Mouse (Mus musculus) midbrain, embryonic 13.5 days (tissue): ENCODE measurements around the gene Gstm1. TPM values are rescaled to one million over a fixed set of nuclear protein-coding genes. Genes with fewer than 3 reads are reported as not detected.
"Not testable (repeated sequence)": the region's sequence is repeated elsewhere in the genome, so short reads cannot be mapped to it uniquely, and the experiment has no call there.

Experiments used
- ATAC-seq: fragments of 200-750 bp; cut with Nextera tagmentation; 2 replicates; pipeline ENCODE4 v1.8.0; 2017; ENCODE audit warnings: mild to moderate bottlenecking, moderate TSS enrichment, moderate library complexity
- H3K27ac ChIP-seq: fragments of 300-500 bp; sonication (generic); 2 replicates; pipeline ENCODE4 v1.5.1; 2015; ENCODE audit warnings: inconsistent platforms, mild to moderate bottlenecking, moderate library complexity
- H3K27me3 ChIP-seq: fragments of 300-500 bp; sonication (generic); 2 replicates; pipeline ENCODE4 v1.6.1; 2015; ENCODE audit warnings: mild to moderate bottlenecking, inconsistent platforms
- H3K36me3 ChIP-seq: fragments of 300-500 bp; sonication (generic); 2 replicates; pipeline ENCODE4 v1.6.1; 2015; ENCODE audit warnings: mild to moderate bottlenecking, inconsistent platforms
- H3K4me1 ChIP-seq: fragments of 300-500 bp; sonication (generic); replicated peaks from 2 replicates; pipeline ENCODE4 v1.6.1; 2015; ENCODE audit warnings: inconsistent platforms
- H3K4me2 ChIP-seq: fragments of 300-500 bp; sonication (generic); replicated peaks from 2 replicates; pipeline ENCODE4 v1.6.1; 2015; ENCODE audit warnings: moderate library complexity, mild to moderate bottlenecking, inconsistent platforms
- H3K4me3 ChIP-seq: fragments of 300-500 bp; sonication (generic); replicated peaks from 2 replicates; pipeline ENCODE4 v1.5.1; 2015; ENCODE audit warnings: mild to moderate bottlenecking, inconsistent platforms
- H3K9ac ChIP-seq: fragments of 300-500 bp; sonication (generic); replicated peaks from 2 replicates; pipeline ENCODE4 v1.6.1; 2015; ENCODE audit warnings: mild to moderate bottlenecking, inconsistent platforms
- H3K9me3 ChIP-seq: fragments of 300-500 bp; sonication (generic); 2 replicates; pipeline ENCODE4 v1.6.1; 2016; ENCODE audit warnings: mild to moderate bottlenecking, inconsistent platforms
- WGBS: fragments of 180-500 bp; shearing (Covaris S2); methylation state at CpG from one replicate; pipeline ENCODE4 v1.1.7; 2015; 5-methylcytosine and 5-hydroxymethylcytosine counted together
- polyA plus RNA-seq: library from polyadenylated mRNA; unstranded; fragments of >200 nt; fragmentation: Nextera tagmentation; extraction: Ambion mirVana; gene quantifications from 2 replicates; pipeline ENCODE4 v1.2.1, GENCODE M21; 2015

Gene Gstm1
- polyA plus RNA-seq, 1 experiment from 2014 or later: 28.7 TPM

DNA sequence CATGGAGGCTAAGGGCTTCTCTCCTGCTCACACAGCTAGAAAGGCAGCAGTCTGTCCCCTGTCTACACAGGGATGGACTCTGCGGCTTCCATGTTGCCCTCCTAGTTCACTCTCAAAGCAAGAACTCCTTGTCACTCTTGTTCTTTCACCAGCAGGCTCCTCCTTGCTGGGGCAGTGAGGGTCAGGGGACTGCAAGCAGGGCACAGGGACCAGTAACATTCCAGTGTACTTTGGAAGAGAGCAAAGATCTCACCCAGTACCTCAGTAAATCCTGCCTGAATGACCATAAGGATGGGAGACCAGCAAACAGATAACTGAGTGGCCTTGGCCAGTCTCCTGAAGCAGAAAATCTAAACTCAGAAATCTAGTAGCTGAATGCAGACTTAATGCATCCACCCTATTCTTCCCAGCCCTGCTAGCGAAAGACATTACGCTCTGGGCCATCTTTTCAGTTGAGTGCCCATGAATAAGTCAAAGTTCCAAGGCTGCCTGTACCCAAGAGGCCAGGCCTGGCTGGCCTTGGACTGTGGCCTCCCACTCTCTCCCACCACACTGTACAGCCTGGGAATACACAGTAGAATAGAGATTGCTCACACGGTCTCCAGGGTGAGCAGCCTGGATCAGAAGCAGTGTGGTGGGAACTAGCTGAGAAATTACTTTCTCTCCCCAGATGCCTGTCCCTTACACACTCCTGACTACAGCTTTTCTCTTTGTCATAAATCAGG lies 11.0 kb upstream of the Gstm1 start:
- Histone ChIP-seq H3K4me2 (no peak overlapping the region), H3K27me3 (no peaks in the 10 kb centered on the region), H3K4me3 (no peak overlapping the region), H3K36me3 (no peaks in the 10 kb centered on the region), H3K9me3 (no peaks in the 10 kb centered on the region), H3K9ac (no peak overlapping the region), H3K27ac (no peak overlapping the region), H3K4me1 (no peaks in the 10 kb centered on the region)
- WGBS: 61% methylated on average over 4 of the region's 4 CpGs
- ATAC-seq: no peak

DNA sequence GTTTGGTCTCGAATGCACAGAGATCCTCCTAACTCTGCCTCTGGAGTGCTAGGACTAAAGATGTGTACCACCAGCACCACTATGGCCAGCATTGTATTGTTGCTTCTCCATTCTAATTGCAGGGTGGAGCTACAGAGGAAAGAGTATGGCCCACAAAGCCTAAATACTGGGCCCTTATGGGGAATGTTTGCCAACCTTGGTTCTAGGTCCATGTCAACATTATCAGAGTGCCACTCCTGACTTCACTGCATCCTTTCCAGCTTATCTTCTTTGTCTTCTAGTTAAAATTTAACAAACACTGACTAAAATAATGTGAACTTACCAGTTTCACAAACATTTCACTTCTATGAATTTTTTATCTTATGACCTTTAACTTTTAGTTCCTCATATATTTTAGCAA lies 8.8 kb upstream of the Gstm1 start:
- no peak for ATAC-seq
- no peak overlapping the region for H3K27ac ChIP-seq
- H3K36me3 ChIP-seq: no peaks in the 10 kb centered on the region
- H3K4me1 ChIP-seq: no peaks in the 10 kb centered on the region
- no peaks in the 10 kb centered on the region for H3K9me3 ChIP-seq
- no peak overlapping the region for H3K9ac ChIP-seq
- no peak overlapping the region for H3K4me2 ChIP-seq
- no peak overlapping the region for H3K4me3 ChIP-seq
- 81% methylated on average over 1 of the region's 1 CpGs for WGBS
- H3K27me3 ChIP-seq: no peaks in the 10 kb centered on the region

DNA sequence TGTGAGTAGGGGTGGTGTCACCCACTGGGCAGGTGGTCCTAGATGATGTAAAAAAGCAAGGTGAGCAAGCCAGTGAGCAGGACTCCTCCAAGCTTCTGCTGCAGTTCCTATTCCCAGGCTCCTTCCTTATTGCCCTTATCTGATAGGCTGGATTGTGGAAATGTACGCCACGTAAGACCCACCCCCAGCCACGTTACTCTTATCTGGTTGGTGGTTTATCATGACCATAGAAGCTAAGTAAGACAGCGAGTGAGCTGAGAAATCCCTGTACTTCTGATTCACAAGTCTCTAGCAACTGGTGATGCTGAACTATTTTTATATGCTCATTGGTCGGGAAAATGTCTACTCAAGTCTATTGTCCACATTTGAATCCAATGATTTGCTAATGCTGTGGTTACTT lies 8.3 kb upstream of the Gstm1 start:
- H3K36me3 ChIP-seq: no peaks in the 10 kb centered on the region
- no peak overlapping the region for H3K4me2 ChIP-seq
- 82% methylated on average over 5 of the region's 5 CpGs for WGBS
- no peaks in the 10 kb centered on the region for H3K4me1 ChIP-seq
- H3K9ac ChIP-seq: no peak overlapping the region
- no peaks in the 10 kb centered on the region for H3K27me3 ChIP-seq
- H3K27ac ChIP-seq: no peak overlapping the region
- no peak overlapping the region for H3K4me3 ChIP-seq
- no peaks in the 10 kb centered on the region for H3K9me3 ChIP-seq
- no peak for ATAC-seq

DNA sequence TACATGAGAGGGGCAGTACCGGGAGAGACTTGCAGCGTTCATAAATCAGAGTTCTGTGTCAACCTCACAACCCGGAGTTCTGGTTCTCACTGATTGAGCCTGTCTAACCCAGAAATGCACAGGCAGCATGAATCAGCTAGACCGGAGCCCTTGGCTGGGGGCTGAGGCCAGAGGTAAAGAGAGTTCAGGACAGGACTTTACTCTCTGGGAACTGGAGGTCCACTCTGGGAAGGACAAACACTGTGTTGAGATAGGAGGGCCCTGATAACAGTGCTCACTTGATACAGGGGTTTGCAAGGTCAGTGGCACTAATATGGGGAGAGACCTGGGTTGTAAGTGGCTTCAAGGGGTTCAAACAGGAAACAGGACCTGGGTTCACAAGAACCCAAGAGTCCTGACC lies 7.5 kb upstream of the Gstm1 start:
- 84% methylated on average over 4 of the region's 4 CpGs for WGBS
- H3K4me3 ChIP-seq: no peak overlapping the region
- no peaks in the 10 kb centered on the region for H3K27me3 ChIP-seq
- no peaks in the 10 kb centered on the region for H3K9me3 ChIP-seq
- no peak overlapping the region for H3K27ac ChIP-seq
- H3K36me3 ChIP-seq: no peaks in the 10 kb centered on the region
- no peak overlapping the region for H3K9ac ChIP-seq
- ATAC-seq: no peak
- H3K4me1 ChIP-seq: no peaks in the 10 kb centered on the region
- H3K4me2 ChIP-seq: no peak overlapping the region

DNA sequence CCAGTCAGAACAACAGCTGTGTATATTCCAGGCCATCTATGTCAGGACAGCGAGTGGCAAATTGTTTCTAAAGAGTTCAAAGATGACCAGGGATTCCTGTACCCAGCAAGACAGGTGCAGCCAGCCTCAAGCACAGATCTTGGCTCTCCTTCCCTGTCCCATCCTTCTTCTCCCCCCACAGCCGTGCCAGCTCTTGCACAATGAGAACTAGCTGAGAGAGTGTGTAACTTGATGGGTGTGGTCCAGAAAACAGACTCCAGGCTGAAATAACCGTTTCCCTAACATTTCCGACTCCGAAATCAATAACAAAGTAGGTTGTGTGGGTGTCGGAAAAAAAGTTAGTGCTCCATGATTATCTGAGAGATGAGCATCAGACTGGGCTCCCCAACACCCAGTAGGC lies 4.9 kb upstream of the Gstm1 start:
- ATAC-seq: no peak
- H3K4me3 ChIP-seq: no peak overlapping the region
- WGBS: 79% methylated on average over 6 of the region's 6 CpGs
- H3K36me3 ChIP-seq: no peaks in the 10 kb centered on the region
- H3K4me2 ChIP-seq: no peak overlapping the region
- H3K4me1 ChIP-seq: peaks cover 8% of the 10 kb centered on the region
- no peak overlapping the region for H3K9ac ChIP-seq
- H3K27me3 ChIP-seq: no peaks in the 10 kb centered on the region
- H3K27ac ChIP-seq: no peak overlapping the region
- H3K9me3 ChIP-seq: no peaks in the 10 kb centered on the region

DNA sequence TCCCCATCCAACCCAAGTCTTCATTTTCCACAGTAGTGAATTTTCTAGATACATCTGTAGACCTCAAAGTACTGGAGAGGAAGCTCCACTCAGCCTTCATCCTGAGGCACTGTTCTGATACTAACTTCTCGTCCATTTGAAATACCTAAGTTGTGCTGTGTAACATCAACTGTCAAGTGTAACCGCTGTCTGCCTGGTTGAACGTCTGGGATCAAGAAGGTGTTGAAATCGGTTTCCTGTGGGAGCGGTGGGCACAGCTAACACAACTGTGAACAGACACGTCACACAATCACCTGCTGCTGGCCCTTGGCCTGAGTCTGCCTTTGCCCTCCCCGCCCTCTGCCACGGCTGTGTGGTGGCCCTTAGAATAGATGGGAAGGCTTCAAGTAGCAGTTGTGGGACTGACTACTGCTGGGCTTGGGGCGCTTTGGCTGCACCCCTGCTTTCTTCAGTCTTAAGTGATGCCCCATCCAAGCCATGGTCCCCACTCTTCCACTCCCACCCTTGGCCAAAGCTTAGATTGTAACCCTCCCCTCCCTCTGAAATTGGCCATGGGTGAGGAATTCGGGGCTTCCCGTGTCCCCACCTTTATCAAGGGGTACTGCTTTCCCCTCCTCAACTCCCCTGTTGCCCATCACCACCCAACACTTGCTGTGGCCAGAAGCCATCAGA lies 2.7 kb upstream of the Gstm1 start:
- not testable (repeated sequence) for H3K36me3 ChIP-seq, H3K4me2 ChIP-seq, ATAC-seq, H3K9ac ChIP-seq, H3K9me3 ChIP-seq, H3K27ac ChIP-seq, H3K27me3 ChIP-seq, H3K4me3 ChIP-seq
- WGBS: 90% methylated on average over 11 of the region's 11 CpGs
- peaks cover 18% of the 10 kb centered on the region for H3K4me1 ChIP-seq

DNA sequence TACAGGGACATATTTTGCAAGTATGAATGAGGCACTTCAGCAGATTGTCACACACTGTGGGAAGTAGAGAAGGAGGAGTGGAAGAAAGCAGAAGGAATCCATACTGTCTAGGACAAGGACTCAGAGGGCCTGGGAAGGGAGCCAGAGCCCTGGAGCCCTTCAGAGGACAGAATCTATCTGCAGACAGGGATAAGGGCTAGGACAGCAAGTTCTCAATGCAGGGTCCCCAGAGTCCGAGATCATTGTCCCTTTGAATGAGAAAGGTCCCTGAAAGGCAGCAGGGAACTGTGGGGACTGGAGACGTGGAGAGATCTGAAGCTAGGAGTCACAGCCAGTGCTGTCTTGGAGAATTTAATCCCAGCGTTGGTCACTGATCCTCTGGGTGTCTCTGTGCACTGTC lies 1.5 kb upstream of the Gstm1 start:
- H3K27ac ChIP-seq, H3K9me3 ChIP-seq, H3K9ac ChIP-seq, H3K4me3 ChIP-seq, H3K4me2 ChIP-seq, ATAC-seq, H3K27me3 ChIP-seq, H3K36me3 ChIP-seq: not testable (repeated sequence)
- WGBS: 64% methylated on average over 3 of the region's 3 CpGs
- H3K4me1 ChIP-seq: peaks cover 18% of the 10 kb centered on the region

DNA sequence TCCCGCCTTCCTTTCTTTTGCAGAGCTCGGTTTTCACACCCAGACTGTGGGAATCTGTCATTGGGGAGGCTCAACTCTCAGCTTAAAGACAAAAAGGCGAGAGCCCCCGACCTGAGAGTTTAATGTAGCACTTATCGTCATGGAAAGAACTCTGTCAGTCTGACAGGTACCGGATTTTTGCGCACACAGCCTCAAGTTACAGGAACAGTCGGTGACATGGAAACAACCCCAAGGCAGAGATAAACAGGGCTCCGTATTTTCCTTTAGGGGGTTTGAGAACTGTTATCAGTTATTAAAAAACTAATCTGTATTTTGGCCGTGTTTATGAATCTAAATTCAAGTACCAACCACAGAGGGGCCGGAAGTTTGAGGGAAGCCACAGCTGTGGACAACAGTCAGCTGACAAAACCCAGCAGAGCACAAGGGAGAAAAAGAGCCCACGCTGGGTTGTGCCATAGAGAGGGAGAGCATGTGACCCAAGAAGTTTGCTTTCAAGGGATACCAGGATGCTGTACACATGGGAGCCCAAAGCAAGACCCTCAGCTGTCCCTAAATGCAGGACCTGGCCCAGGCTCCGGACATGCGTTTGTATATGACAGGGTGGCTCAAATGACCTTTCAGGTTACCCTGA lies 532 bp upstream of the Gstm1 start:
- 0 out of 2 replicates have a peak overlapping the region, but pooled peaks have one; percentile 46 for H3K27ac ChIP-seq
- H3K4me3 ChIP-seq: peak overlapping the region; percentile 40
- H3K4me2 ChIP-seq: peak overlapping the region; percentile 88
- no peak for ATAC-seq
- H3K4me1 ChIP-seq: peaks cover 18% of the 10 kb centered on the region
- H3K36me3 ChIP-seq: no peaks in the 10 kb centered on the region
- H3K9ac ChIP-seq: peak overlapping the region; percentile 51; the same call in 1 of the 2 replicates
- 38% methylated on average over 14 of the region's 14 CpGs for WGBS
- no peaks in the 10 kb centered on the region for H3K9me3 ChIP-seq
- H3K27me3 ChIP-seq: peaks cover 6% of the 10 kb centered on the region; the same call in 1 of the 2 replicates

DNA sequence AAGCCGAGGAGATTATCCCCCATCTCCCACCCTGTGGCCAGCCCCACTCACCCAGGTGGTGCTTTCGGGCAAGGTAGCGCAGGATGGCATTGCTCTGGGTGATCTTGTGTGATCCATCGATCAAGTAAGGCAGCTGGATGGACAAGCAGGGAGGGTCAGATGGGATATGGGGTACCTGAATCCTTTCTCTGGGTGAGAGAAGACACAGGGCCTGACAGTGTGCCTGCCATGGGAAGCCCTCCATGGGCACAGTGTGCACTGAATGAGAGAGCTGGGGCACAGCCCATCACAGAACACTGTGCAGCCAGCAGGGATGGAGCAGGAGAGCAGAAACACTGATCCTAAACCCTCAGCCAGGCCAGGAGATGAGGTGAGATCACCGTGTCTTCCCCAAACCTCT lies 1.3 kb downstream of the Gstm1 start:
- H3K36me3 ChIP-seq, H3K9me3 ChIP-seq, ATAC-seq, H3K4me3 ChIP-seq, H3K27ac ChIP-seq, H3K27me3 ChIP-seq, H3K9ac ChIP-seq: not testable (repeated sequence)
- peaks cover 21% of the 10 kb centered on the region for H3K4me1 ChIP-seq
- peak overlapping the region; percentile 88 for H3K4me2 ChIP-seq
- WGBS: 90% methylated on average over 5 of the region's 5 CpGs

DNA sequence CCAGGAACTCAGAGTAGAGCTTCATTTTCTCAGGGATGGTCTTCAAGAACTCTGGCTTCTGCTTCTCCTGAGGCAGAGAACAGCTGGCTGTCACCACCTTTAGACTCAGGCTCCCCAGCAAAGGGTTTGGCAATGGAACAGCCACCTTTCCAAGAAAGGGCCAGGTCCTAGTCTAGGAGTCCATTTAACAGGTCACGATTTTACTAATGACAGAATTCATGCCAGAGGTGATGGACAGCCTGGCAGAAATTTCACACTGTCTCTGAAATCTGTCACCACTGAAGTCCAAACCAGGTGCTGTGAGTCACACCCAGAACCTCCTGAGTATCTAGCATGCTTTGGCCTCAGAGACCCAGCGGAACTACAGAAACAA lies 2.8 kb downstream of the Gstm1 start:
- 92% methylated on average over 2 of the region's 2 CpGs for WGBS
- H3K27me3 ChIP-seq: peaks cover 6% of the 10 kb centered on the region; the same call in 1 of the 2 replicates
- peaks cover 28% of the 10 kb centered on the region for H3K4me1 ChIP-seq
- H3K4me2 ChIP-seq: no peak overlapping the region
- ATAC-seq: no peak
- H3K9ac ChIP-seq: no peak overlapping the region
- no peak overlapping the region for H3K4me3 ChIP-seq
- no peaks in the 10 kb centered on the region for H3K9me3 ChIP-seq
- no peaks in the 10 kb centered on the region for H3K36me3 ChIP-seq
- H3K27ac ChIP-seq: no peak overlapping the region

DNA sequence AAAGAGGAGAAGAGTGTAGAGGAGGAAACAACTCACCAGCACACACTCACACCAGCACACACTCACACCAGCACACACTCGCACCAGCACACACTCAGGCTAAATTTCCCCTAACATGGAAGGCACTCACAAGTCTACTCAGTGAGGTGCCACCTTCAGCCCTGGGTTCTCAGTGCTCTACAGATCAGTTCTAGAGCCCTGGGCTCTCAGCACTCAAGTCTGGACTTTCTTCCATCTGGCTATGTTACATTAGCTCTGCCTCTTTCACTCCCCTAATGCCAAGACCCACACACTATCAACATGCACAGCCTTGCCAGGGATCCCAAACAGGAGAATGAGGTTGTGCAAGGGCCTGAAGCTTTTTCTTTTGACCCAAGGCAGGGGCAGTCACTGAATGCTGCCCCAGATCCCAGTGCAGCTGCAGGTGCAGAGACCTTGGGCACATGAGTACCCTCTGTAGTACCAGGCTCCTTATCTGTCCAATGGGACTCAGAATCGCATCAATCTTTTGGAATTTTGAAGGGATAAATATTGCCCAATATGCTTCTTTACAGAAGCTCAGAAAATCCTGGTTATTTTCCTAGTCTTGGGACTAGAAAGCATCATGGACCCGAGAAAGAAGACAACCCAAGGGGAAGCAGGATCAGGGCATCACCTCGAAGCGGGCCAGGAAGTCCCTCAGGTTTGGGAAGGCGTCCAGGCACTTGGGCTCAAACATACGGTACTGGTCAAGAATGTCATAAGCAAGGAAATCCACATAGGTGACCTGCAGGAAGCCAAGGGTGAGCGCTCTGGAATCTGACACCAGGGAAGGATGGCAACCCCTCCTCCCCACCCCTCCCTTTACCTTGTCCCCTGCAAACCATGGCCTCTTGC lies 3.4 kb downstream of the Gstm1 start:
- no peak for ATAC-seq
- Histone ChIP-seq H3K27ac (no peak overlapping the region), H3K4me3 (no peak overlapping the region), H3K9ac (no peak overlapping the region), H3K9me3 (no peaks in the 10 kb centered on the region), H3K36me3 (no peaks in the 10 kb centered on the region), H3K4me2 (no peak overlapping the region), H3K4me1 (peaks cover 28% of the 10 kb centered on the region), H3K27me3 (peaks cover 6% of the 10 kb centered on the region; the same call in 1 of the 2 replicates)
- 82% methylated on average over 7 of the region's 8 CpGs for WGBS
